Mouse (Mus musculus): ENCODE results near the gene Stra6. TPM values are rescaled to one million over a fixed set of nuclear protein-coding genes. Genes with fewer than 3 reads are reported as not detected.

Gene Stra6
- polyA plus RNA-seq, 2 experiments, result 0.07 TPM; not detected in 1

GRCm38 (mm10) chr9:58091623-58092425, 28.2 kb downstream of the Stra6 start:
- no peak for DNase-seq (ENCODE audit: low read depth in 3 of 3, low spot score in 3 of 3)
- no peak overlapping the region for H3K27ac ChIP-seq

GRCm38 (mm10) chr9:58092581-58093269, 29.1 kb downstream of the Stra6 start:
- 46% methylated on average over 7 of the region's 7 CpGs for WGBS (ENCODE audit: insufficient replicate concordance)
- H3K4me2 ChIP-seq (ENCODE audit: low read depth), result no peak overlapping the region
- H3K36me3 ChIP-seq (replicated peaks; ENCODE audit: control insufficient read depth, insufficient read depth, low read depth), result no peaks in the 10 kb centered on the region
- no peaks in the 10 kb centered on the region for H3K9me3 ChIP-seq (ENCODE audit: control insufficient read depth, low read length)
- DNase-seq (ENCODE audit: low read depth in 3 of 3, low spot score in 3 of 3), result no peak
- ATAC-seq (ENCODE audit: insufficient read depth), result no peak
- no peak overlapping the region for H3K4me3 ChIP-seq (ENCODE audit: insufficient read depth in 1 of 2, low read depth in 2 of 2, low read length in 2 of 2)
- H3K9ac ChIP-seq (replicated peaks), result no peak overlapping the region
- no peak for TF ChIP-seq CTCF (IDR thresholded peaks at IDR 0.05; ENCODE audit: low read depth)
- TF ChIP-seq EP300 (IDR thresholded peaks at IDR 0.05; ENCODE audit: low read depth), result no peak
- no peaks in the 10 kb centered on the region for H3K4me1 ChIP-seq (replicated peaks; ENCODE audit: control insufficient read depth in 2 of 2, insufficient read depth in 2 of 2, low read length in 1 of 2)
- H3K27me3 ChIP-seq (ENCODE audit: control insufficient read depth, insufficient read depth, low read length), result no peaks in the 10 kb centered on the region
- no peak overlapping the region for H3K27ac ChIP-seq

More at GRCm38 (mm10) chr9:58091623-58092425, 28.2 kb downstream of the Stra6 start:
- H3K4me3 ChIP-seq (ENCODE audit: insufficient read depth in 1 of 2, low read depth in 2 of 2, low read length in 2 of 2), result no peak overlapping the region
- no peaks in the 10 kb centered on the region for H3K4me1 ChIP-seq (replicated peaks; ENCODE audit: control insufficient read depth in 2 of 2, insufficient read depth in 2 of 2, low read length in 1 of 2)
- H3K9ac ChIP-seq (replicated peaks), result no peak overlapping the region
- no peak for ATAC-seq (ENCODE audit: insufficient read depth)
- TF ChIP-seq EP300 (IDR thresholded peaks at IDR 0.05; ENCODE audit: low read depth) (no peak), CTCF (IDR thresholded peaks at IDR 0.05; ENCODE audit: low read depth) (no peak)
- WGBS (ENCODE audit: insufficient replicate concordance), result 37% methylated on average over 4 of the region's 4 CpGs
- no peaks in the 10 kb centered on the region for H3K36me3 ChIP-seq (replicated peaks; ENCODE audit: control insufficient read depth, insufficient read depth, low read depth)
- no peaks in the 10 kb centered on the region for H3K9me3 ChIP-seq (ENCODE audit: control insufficient read depth, low read length)
- H3K4me2 ChIP-seq (ENCODE audit: low read depth), result no peak overlapping the region
- no peaks in the 10 kb centered on the region for H3K27me3 ChIP-seq (ENCODE audit: control insufficient read depth, insufficient read depth, low read length)

- DNase-seq (ENCODE audit: low read depth in 3 of 3, low spot score in 3 of 3) (no peak), ATAC-seq (ENCODE audit: insufficient read depth) (no peak)
- no peak for TF ChIP-seq EP300 (IDR thresholded peaks at IDR 0.05; ENCODE audit: low read depth)
- Histone ChIP-seq H3K27me3 (ENCODE audit: control insufficient read depth, insufficient read depth, low read length) (no peaks in the 10 kb centered on the region), H3K9ac (replicated peaks) (no peak overlapping the region), H3K4me2 (ENCODE audit: low read depth) (no peak overlapping the region), H3K9me3 (ENCODE audit: control insufficient read depth, low read length) (no peaks in the 10 kb centered on the region), H3K4me3 (ENCODE audit: insufficient read depth in 1 of 2, low read depth in 2 of 2, low read length in 2 of 2) (no peak overlapping the region), H3K4me1 (replicated peaks; ENCODE audit: control insufficient read depth in 2 of 2, insufficient read depth in 2 of 2, low read length in 1 of 2) (no peaks in the 10 kb centered on the region), H3K27ac (no peak overlapping the region), H3K36me3 (replicated peaks; ENCODE audit: control insufficient read depth, insufficient read depth, low read depth) (no peaks in the 10 kb centered on the region)
- 35% methylated on average over 3 of the region's 3 CpGs for WGBS (ENCODE audit: insufficient replicate concordance)
Measured at GRCm38 (mm10) chr9:58093776-58094175, 30.2 kb downstream of the Stra6 start.

- TF ChIP-seq EP300 (IDR thresholded peaks at IDR 0.05; ENCODE audit: low read depth) (no peak), CTCF (IDR thresholded peaks at IDR 0.05; ENCODE audit: low read depth) (no peak)
- ATAC-seq (ENCODE audit: insufficient read depth), result no peak
- H3K4me1 ChIP-seq (replicated peaks; ENCODE audit: control insufficient read depth in 2 of 2, insufficient read depth in 2 of 2, low read length in 1 of 2), result no peaks in the 10 kb centered on the region
- no peak overlapping the region for H3K4me3 ChIP-seq (ENCODE audit: insufficient read depth in 1 of 2, low read depth in 2 of 2, low read length in 2 of 2)
- H3K27ac ChIP-seq, result no peak overlapping the region
- H3K9ac ChIP-seq (replicated peaks), result no peak overlapping the region
- no peak overlapping the region for H3K4me2 ChIP-seq (ENCODE audit: low read depth)
- no peaks in the 10 kb centered on the region for H3K36me3 ChIP-seq (replicated peaks; ENCODE audit: control insufficient read depth, insufficient read depth, low read depth)
- WGBS (ENCODE audit: insufficient replicate concordance), result 68% methylated on average over 6 of the region's 6 CpGs
- H3K9me3 ChIP-seq (ENCODE audit: control insufficient read depth, low read length), result no peaks in the 10 kb centered on the region
- no peak for DNase-seq (ENCODE audit: low read depth in 3 of 3, low spot score in 3 of 3)
- H3K27me3 ChIP-seq (ENCODE audit: control insufficient read depth, insufficient read depth, low read length), result no peaks in the 10 kb centered on the region
Measured at GRCm38 (mm10) chr9:58095977-58096376, 32.4 kb downstream of the Stra6 start.

GRCm38 (mm10) chr9:58096629-58097301, 33.2 kb downstream of the Stra6 start:
- no peak for DNase-seq (ENCODE audit: low read depth in 3 of 3, low spot score in 3 of 3)
- TF ChIP-seq EP300 (IDR thresholded peaks at IDR 0.05; ENCODE audit: low read depth) (no peak), CTCF (IDR thresholded peaks at IDR 0.05; ENCODE audit: low read depth) (no peak)
- no peaks in the 10 kb centered on the region for H3K27me3 ChIP-seq (ENCODE audit: control insufficient read depth, insufficient read depth, low read length)
- H3K4me1 ChIP-seq (replicated peaks; ENCODE audit: control insufficient read depth in 2 of 2, insufficient read depth in 2 of 2, low read length in 1 of 2), result no peaks in the 10 kb centered on the region
- H3K9me3 ChIP-seq (ENCODE audit: control insufficient read depth, low read length), result no peaks in the 10 kb centered on the region
- whole genome bisulfite sequencing (ENCODE audit: insufficient replicate concordance), result 33% methylated on average over 5 of the region's 5 CpGs
- H3K27ac ChIP-seq, result no peak overlapping the region
- H3K4me2 ChIP-seq (ENCODE audit: low read depth), result no peak overlapping the region
- H3K4me3 ChIP-seq (ENCODE audit: insufficient read depth in 1 of 2, low read depth in 2 of 2, low read length in 2 of 2), result no peak overlapping the region
- no peak for ATAC-seq (ENCODE audit: insufficient read depth)
- H3K9ac ChIP-seq (replicated peaks), result no peak overlapping the region
- no peaks in the 10 kb centered on the region for H3K36me3 ChIP-seq (replicated peaks; ENCODE audit: control insufficient read depth, insufficient read depth, low read depth)

All from liver, embryonic 14.5 days (tissue).